Mouse (Mus musculus) retina, embryonic 14.5 days (tissue): ENCODE data around the gene Mdp1.

Source experiments
- DNase-seq: peaks from one replicate; pipeline ENCODE4 v3.0.0-alpha.2; 2015; ENCODE audit warnings: low spot score

Gene Mdp1

DNA sequence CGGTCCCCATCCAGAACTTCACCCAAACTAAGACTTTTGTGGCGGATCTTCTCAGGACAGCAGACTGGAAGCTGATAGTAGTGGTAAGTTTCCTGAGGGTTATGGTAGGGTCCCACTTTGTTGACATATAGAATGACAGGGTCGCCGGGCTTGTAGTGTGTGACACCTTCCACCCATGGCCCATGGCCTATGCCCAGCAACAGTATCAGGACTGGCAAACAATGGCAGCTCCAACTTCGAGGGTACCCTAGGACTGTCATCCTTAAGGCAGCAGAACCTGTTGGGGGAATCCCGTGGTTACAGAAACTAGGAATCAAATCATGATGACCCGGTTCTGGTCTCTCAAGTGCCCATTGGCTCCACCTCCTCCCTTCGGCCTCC, 17.6 kb downstream of the Mdp1 start:
- DNase-seq = no peak

DNA sequence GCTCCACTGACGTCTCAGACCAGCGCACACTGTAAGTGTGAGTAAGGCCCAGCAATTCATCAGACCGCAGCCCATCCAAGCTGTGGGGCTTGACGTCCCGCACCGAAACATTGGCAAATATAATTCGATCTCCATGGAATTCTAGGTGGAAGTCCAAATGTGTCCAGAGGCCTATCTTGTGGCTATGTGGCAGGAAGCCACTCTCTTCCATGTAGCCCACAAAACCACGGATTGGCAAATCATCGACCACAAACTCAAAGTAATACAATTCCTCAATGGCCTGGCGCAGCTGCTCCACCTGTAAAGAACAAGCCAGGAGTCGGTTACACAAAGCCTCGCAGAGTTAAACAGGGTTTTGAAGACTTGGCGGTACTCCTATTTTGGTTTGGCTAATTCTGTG, 19.0 kb downstream of the Mdp1 start:
- DNase-seq = no peak

DNA sequence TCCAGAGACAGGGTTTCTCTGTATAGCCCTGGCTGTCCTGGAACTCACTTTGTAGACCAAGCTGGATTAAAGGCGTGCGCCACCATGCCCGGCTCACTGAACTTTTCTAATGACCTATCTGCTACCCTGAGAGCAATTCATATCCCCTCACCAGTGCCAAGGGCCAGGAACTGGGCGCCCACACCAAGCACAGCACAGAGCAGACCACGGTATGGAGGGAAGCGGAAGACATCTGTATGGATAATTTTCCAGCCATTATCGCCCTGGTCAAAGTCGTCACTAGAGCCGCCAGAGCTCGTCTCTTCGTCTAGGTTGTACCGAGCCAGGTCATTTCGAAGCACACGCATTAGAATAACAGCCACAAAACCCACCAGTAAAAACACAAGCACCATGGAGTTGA, 19.5 kb downstream of the Mdp1 start:
- DNase-seq = no peak

DNA sequence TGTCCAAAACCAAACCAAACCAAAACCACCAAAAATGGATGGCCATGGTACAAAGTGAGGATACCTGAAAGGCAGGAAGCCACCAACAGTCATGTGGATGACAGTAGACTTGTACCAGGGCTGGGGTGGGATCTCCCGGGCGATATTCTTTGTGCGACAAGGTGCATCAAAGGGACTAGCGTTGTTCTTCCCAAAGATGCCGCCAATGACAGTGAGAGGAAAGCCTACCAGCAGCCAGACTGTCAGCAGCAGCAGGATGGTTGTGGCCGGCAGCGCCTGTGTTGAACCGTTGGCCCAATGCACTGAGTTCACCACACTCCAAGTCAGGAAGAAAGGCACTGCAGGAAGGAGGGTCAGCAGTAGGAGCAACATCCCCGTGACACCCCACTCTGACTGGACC, 22.5 kb downstream of the Mdp1 start, which contains the start of gene Gm49378:
Gene Gm49378 (minus strand): TSS at position 101 of the 400 bp plus-strand sequence.
- DNase-seq = no peak

GRCm38 (mm10) chr14:55635523-55636007, 24.7 kb downstream of the Mdp1 start, which contains the start of gene Ipo4:
Gene Ipo4 (minus strand): TSS chr14:55635957.
- peak; percentile 91 for DNase-seq

DNA sequence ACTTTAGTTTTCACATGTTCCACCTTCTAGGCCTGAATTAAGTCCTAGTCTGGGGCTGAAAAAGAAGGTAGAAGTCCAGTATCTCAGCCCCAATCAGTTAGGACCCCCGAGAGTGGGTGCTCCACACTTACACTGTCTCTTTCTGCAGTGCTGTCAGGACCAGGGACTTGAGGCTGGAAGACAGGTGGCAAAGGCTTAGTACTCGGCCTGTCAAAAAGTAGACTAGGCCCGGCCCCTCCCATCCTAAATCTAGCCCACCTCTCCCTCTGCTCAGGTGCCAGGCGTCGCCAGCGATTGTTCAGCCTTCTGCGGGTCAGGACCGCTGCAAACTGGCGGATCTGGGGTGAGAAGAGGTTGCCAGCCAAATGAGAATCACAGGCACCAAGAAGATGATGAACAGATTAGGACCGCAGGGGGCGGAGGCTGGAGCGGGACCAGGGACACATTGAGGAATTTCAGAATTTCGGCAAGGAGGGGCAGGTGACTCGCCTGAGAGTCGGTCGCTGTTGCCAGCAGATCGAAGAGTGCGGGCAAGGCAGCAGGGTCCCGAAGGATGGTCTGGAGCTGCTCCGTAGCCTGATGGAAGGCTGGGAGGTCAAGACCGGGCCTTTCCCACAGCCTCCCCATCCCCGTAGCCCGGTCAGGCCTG, 25.3 kb downstream of the Mdp1 start:
- no peak for DNase-seq

- peak; percentile 62 for DNase-seq
Observed at GRCm38 (mm10) chr14:55629312-55629711, 31.0 kb downstream of the Mdp1 start.

GRCm38 (mm10) chr14:55628077-55628827, 32.1 kb downstream of the Mdp1 start:
- DNase-seq = no peak

DNA sequence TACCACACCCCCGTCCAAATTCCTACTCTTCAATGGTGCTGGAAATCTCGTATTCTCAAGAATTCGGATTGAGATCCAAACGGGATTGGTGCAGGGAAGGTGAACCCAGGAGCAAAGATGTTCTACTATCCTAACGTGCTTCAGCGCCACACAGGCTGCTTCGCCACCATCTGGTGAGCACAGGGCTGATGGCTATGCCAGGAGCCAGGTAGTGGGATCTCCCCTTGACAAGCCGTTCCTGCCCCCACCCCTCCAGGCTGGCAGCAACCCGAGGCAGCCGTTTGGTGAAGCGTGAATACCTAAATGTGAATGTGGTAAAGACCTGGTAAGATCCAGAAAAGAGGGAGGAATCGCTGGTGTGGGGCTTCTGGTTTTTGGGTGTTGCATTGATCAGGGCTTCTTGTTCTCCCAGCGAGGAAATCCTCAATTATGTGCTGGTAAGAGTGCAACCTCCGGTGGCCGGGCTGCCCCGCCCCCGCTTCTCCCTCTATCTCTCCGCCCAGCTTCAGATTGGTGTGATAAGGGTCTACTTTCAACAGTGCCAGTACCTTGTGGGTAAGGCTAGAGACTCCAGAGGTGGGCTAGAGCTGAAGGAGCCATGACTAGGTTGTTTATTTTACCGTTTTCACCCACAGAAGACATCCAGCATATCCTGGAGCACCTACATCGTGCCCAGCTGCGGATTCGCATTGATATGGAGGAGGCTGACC, 41.7 kb downstream of the Mdp1 start:
- no peak for DNase-seq

DNA sequence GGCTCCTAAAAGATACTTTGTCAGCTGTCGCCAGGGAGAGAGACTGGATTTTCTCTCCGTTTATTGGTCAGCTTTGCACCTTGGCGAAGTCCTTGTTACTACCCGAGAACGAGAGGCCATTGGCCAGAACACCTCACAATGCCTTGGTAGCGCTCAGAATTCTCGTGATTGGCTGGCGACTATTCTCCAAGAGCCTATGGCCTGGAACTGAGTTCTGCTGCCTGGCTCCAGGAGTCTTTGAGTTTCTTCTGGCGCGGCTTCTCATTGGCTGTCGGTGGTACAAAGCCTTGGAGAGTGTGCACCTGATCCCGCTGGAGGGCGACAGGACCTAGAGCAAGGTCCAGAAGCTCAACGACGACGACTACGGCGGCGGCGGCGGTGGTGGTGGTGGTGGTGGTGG, 42.5 kb downstream of the Mdp1 start, which contains the start of gene Rec8:
Gene Rec8 (plus strand): TSS at position 216 of the 400 bp plus-strand sequence.
- no peak for DNase-seq

GRCm38 (mm10) chr14:55616844-55617243, 43.5 kb downstream of the Mdp1 start:
- no peak for DNase-seq

GRCm38 (mm10) chr14:55615876-55616275, 44.4 kb downstream of the Mdp1 start:
- DNase-seq = no peak

DNA sequence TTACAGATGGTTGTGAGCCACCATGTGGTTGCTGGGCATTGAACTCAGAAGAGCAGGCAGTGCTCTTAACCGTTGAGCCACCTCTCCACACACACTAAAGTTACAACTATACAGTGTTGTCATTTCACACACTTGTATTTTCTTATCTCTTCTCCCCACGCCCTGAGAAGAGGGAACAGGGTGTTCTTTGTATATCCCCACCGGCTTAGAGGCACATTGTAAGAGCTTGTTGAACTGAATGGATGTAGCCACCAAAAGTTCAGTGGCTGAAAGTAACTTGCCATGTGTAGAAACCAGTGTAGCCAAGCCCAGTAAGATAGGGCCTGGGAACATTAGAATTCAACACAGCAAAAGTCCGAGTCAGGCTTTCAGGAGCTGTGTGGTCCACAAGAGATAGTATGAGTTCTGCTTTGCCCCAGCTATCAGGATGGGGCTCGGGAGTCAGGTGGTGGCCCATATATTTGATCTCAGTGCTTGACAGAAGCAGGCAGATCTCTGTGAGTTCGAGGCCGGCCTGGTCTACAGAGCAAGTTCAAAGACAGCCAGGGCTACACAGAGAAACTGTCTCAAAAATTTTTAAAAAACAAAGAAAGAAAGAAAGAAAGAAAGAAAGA, 45.6 kb downstream of the Mdp1 start:
- DNase-seq = no peak

GRCm38 (mm10) chr14:55613346-55613745, 47.0 kb downstream of the Mdp1 start:
- no peak for DNase-seq

DNA sequence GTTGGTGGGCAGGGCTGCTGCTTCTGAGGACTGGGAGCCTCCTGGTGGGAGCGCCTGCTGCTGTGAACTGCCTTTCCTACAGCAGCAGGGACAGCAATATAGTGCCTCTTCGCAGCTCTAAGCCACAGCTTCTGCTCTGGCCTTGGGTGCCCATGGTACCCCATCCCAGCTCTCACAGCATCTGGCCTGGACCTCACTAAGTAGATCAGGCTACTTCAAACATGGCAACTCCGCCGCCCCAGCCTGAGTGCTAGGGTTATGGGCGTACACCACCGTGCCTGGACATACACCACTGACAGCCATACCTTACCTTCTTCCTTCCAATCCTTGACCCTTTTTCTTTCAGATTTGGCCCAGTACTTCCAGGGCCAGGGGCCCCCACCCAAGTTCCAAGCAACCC, 52.0 kb downstream of the Mdp1 start:
- no peak for DNase-seq
